Mouse (Mus musculus) stomach, adult 2 months (tissue): ENCODE data around the gene Flt3l. TPM values are rescaled to one million over a fixed set of nuclear protein-coding genes. Genes with fewer than 3 reads are reported as not detected.

ENCODE experiments used
- polyA plus RNA-seq: library from polyadenylated mRNA; depleted of rRNA; stranded (reverse); fragments of >200 nt; gene quantifications from 2 replicates; pipeline ENCODE4 v1.2.3, GENCODE M21; 2012; rRNA removed

Flt3l gene
- 13.0 and 17.0 TPM in 2 replicates for polyA plus RNA-seq

GRCm38 (mm10) chr7:45135993-45136567 lies at the start of gene Flt3l, which contains the start of gene Gm45713:
Gene Flt3l, minus strand, starts transcription at chr7:45136432.
Gene Gm45713, minus strand, starts transcription at chr7:45136231.

DNA sequence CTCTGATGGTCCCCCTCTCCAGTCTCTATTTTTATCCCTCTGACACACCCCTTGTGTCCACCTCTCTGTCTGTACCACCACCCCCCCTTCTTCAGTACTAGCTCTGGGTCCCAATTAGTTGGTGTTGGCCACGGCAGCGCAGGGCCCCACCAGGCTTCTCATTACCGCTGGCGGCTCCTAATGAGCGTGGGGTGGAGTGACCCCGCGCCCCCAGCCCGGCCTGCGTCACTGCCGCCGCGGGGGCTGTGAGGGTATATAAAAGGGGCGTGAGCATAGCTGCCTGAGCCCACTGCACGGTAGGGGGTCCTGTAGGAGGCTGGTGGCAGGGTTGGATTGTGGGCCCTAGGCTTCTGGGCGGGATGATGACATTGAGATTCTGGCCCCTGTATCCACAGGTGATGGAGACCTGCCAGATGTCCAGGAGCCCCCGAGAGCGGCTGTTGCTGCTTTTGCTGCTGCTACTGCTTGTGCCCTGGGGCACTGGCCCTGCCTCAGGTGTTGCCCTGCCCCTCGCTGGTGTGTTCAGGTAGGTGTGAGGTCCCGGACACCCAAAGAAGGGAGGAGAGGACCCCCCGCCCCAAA lies 44.8 kb upstream of the Flt3l start, which contains the start of gene Pth2:
TSS of gene Pth2 (plus strand) at position 100 of the 582 bp plus-strand sequence.

DNA sequence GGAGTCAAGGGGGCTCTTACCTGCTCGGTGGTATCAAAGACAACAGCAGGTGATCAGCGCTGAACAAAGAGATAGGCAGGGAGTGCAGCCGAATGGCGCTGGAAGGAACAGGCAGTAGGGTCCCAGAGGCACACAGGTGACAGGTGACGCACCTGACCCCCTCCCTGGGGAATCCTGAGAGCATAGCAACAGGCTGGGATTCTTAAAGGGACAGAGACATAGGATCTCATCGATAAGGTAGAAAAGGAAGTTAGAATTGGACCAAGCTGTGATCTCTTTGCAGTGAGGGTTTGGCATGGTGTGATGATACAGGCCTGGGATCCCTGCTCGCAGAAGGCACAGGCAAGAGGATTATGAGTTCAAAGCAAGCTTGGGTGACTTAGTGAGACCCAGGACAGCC lies 43.2 kb upstream of the Flt3l start, which contains the start of gene Gfy:
TSS of gene Gfy (minus strand) at position 101 of the 400 bp plus-strand sequence.

DNA sequence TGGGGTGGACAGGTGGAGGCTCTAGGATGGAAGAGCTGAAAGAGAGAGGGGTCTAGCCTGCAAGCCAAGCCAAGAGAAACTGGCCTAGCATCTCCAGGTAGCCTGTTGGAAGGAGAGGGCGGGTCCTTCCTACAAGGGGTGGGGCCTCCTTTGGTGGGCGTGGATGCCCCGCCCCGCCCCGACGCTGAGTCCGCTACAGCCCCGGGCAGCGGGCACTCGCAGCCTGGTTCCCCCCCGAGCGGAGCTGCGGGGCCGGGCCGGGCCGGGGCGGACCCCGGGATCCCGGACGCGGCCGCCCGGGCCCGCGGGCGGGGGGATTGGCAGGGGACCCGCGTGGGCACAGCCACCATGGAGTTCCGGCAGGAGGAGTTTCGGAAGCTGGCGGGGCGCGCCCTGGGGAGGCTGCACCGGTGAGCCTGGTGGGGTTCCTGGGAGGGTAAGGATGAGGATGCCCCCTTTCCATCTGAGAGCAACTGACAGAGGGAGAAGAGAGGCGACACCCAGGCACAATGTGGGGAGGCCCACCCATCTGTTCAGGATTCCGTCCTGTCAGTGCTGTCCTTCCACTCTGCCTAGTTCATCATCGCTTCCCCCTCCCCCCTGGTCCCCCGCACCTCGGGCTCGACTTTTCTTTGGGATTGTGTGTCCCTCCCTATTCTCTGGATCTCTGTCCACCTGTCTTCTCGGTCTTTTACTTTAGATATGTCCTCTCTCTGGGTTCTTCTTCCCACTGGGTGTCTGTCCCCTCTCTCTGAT lies 27.7 kb upstream of the Flt3l start, which contains the start of gene Slc17a7:
TSS of gene Slc17a7 (plus strand) at position 215 of the 756 bp plus-strand sequence.

DNA sequence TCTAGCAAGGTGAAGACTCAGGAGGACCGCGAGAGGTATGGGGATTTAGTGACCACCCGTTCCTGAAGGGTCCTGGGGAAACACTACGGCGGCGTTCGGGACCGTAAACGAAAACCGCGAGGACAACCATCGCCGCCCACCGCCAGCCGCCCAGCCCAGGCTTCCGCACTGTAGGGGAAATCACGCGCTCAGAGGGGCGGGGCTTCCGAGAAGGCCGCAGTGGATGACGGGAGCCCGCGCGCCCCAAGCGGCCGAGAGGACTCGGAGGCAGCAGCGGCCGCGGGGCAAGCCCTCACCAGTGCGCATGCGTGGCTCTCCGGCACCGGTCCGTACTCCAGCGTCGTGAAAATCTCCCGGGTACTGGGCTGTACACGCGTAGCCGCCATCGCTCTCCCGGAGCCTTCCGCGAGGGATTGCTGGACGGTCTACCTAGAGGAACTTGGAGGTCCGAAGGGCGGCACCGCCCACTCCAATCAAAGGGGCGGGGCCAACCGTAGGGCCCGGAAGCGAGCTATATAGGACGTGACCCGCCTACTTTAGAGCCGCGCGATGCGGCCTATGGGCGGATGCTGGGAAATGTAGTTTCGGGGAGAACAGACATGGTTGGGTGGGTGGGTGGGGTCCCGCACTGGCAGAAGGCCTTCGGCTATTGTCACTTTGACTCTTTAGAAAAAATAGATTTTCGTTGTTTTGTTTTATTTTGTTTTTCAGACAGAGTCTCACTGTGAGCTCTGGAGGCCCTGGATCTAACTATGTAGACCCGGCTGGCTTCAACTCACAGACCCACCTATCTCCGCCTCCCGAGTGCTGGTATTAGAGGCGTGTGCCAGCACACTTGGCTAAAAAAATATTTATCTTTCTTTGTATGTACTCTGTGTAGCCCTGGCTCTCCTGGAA lies 18.1 kb upstream of the Flt3l start, which contains the start of the genes Pih1d1 and Aldh16a1:
TSS of gene Pih1d1 (plus strand) at position 208 of the 897 bp plus-strand sequence.
TSS of gene Aldh16a1 (minus strand) at position 489 of the 897 bp plus-strand sequence.

DNA sequence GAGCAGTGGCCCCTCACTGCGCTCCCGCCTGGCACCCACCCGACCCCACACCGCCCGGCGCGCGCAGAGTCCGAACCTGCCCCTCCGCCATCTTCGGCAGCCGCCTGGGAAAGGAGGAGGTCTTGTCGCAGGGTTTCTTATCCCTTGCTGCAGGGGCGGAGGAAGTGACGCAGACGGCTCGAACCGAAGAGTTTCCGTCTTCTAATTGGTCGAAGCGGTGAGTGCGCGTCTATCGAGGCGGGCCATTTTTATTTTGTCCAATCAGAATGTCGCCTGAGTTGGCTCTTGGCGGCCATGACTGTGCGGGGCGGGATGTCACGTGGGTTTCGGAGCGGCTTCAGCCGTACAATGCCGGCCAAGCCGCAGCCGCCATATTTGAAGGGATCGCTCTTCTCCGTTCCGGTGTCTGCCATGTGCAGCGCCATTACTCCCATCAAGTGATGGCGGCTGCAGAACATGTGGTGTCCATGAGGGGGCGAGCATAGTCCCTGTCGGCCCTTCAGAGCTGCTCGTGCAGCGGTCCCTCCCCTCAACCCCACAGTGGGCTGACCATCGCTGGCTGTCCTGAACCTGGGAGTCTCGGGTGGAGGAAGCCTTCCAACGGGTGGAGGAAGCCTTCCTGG lies 7.5 kb downstream of the Flt3l start, which contains the start of gene Rpl13a:
TSS of gene Rpl13a (minus strand) at position 138 of the 623 bp plus-strand sequence.

GRCm38 (mm10) chr7:45124224-45125143 lies 11.7 kb downstream of the Flt3l start, which contains the start of gene Rps11:
Gene Rps11, minus strand, starts transcription at chr7:45124439.

DNA sequence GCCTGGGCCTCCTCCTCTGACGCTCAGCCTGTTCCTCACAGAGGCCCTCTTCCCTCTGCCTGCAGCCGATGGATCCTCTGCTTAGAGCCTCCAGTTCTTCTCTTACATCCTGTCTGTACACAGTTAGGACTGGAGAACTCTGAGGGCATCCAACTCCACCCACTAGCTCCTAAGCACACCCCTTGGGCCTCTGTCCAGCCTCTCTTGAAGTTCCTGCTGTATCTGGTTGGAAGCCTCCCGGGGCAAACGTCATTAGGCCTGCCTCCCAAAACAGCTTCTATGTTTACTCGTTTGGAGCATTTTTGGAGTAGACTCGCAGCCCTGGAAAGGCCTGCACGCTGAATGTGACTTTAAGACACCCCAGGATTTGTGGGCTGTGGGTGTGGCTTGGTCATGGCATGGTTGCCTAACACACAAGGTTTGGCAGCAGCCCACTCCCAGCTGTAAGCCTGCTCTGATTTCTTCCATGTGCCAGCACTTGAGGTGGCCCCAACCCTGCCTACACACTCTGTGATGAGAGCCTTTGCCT lies 32.5 kb downstream of the Flt3l start, which contains the start of gene Fcgrt:
TSS of gene Fcgrt (minus strand) at position 200 of the 529 bp plus-strand sequence.

DNA sequence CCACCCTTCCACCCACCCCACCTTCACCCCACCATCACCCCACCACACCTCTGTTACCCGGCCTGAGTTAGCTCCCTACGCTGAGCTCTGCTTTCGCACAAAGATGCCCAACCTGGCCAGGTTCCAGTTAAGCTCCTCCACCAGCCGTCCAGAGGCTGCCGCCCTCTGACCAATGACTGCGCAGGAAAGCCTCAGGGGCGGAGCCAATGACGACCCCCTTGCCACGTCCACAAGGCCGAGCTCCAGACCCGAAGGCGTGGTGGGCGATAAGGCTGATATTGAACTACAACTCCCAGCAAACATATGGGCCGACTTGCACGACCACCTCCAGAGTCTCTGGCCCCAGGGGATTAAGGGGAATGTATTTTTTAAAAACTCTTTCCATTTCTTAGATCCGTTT lies 44.2 kb downstream of the Flt3l start, which contains the start of gene Rcn3:
TSS of gene Rcn3 (minus strand) at position 174 of the 400 bp plus-strand sequence.

Other genes with a start within 250 kb of the Flt3l start
- gene Med25, start 243.7 kb downstream of the Flt3l start, polyA plus RNA-seq: 129 and 224 TPM in 2 replicates
- 47.7 and 54.0 TPM in 2 replicates for gene Fuz, start 240.4 kb downstream of the Flt3l start, polyA plus RNA-seq
- 46.2 and 50.4 TPM in 2 replicates for gene Ap2a1, start 206.9 kb downstream of the Flt3l start, polyA plus RNA-seq
- gene Tsks, start 193.2 kb downstream of the Flt3l start, polyA plus RNA-seq: not detected in 2 replicates
- 8.3 and 10.7 TPM in 2 replicates for gene Cpt1c, start 161.6 kb downstream of the Flt3l start, polyA plus RNA-seq
- 35.4 and 37.3 TPM in 2 replicates for gene Prmt1, start 149.9 kb downstream of the Flt3l start, polyA plus RNA-seq
- gene Irf3, start 138.8 kb downstream of the Flt3l start, polyA plus RNA-seq: 42.0 and 48.4 TPM in 2 replicates
- 15.0 and 16.7 TPM in 2 replicates for gene Bcl2l12, start 137.7 kb downstream of the Flt3l start, polyA plus RNA-seq
- gene Scaf1, start 120.1 kb downstream of the Flt3l start, polyA plus RNA-seq: 39.9 and 41.0 TPM in 2 replicates
- gene Rras, start 118.5 kb downstream of the Flt3l start, polyA plus RNA-seq: 83.5 and 105 TPM in 2 replicates
- 6.7 and 6.9 TPM in 2 replicates for gene Prr12, start 83.6 kb downstream of the Flt3l start, polyA plus RNA-seq
- 34.9 and 38.4 TPM in 2 replicates for gene Nosip, start 74.0 kb downstream of the Flt3l start, polyA plus RNA-seq
- gene Prrg2, start 73.8 kb downstream of the Flt3l start, polyA plus RNA-seq: 87.1 and 134 TPM in 2 replicates
- gene Rcn3, start 44.2 kb downstream of the Flt3l start, polyA plus RNA-seq: 91.6 and 110 TPM in 2 replicates
- gene Fcgrt, start 32.6 kb downstream of the Flt3l start, polyA plus RNA-seq: 25.6 and 32.7 TPM in 2 replicates
- gene Rps11, start 12.0 kb downstream of the Flt3l start, polyA plus RNA-seq: 64.2 and 69.2 TPM in 2 replicates
- gene Rpl13a, start 7.7 kb downstream of the Flt3l start, polyA plus RNA-seq: 383 and 516 TPM in 2 replicates
- 0.29 TPM in 1 of 2 replicates, not detected in the other for gene Gm45713, start 201 bp downstream of the Flt3l start, polyA plus RNA-seq
- gene Pih1d1, start 17.9 kb upstream of the Flt3l start, polyA plus RNA-seq: 20.8 and 21.0 TPM in 2 replicates
- gene Aldh16a1, start 18.2 kb upstream of the Flt3l start, polyA plus RNA-seq: 28.8 and 40.0 TPM in 2 replicates
- 0.02 TPM in 1 of 2 replicates, not detected in the other for gene Slc17a7, start 27.5 kb upstream of the Flt3l start, polyA plus RNA-seq
- 0.05 TPM in 1 of 2 replicates, not detected in the other for gene Gfy, start 43.1 kb upstream of the Flt3l start, polyA plus RNA-seq
- gene Pth2, start 44.6 kb upstream of the Flt3l start, polyA plus RNA-seq: not detected in 2 replicates
- gene Ccdc155, start 68.5 kb upstream of the Flt3l start, polyA plus RNA-seq: 0.10 TPM in 1 of 2 replicates, not detected in the other
- gene Dkkl1, start 75.7 kb upstream of the Flt3l start, polyA plus RNA-seq: 12.6 and 13.9 TPM in 2 replicates
- gene Tead2, start 79.3 kb upstream of the Flt3l start, polyA plus RNA-seq: 10.2 and 10.8 TPM in 2 replicates
- gene Cd37, start 102.7 kb upstream of the Flt3l start, polyA plus RNA-seq: 6.6 and 13.4 TPM in 2 replicates
- gene Slc6a16, start 104.7 kb upstream of the Flt3l start, polyA plus RNA-seq: 0.04 TPM in 1 of 2 replicates, not detected in the other
- not detected in 2 replicates for gene Slc6a21, start 141.1 kb upstream of the Flt3l start, polyA plus RNA-seq
- 50.9 and 54.1 TPM in 2 replicates for gene Trpm4, start 197.3 kb upstream of the Flt3l start, polyA plus RNA-seq
- gene Hrc, start 198.9 kb upstream of the Flt3l start, polyA plus RNA-seq: 0.43 and 1.2 TPM in 2 replicates
- gene Ppfia3, start 230.6 kb upstream of the Flt3l start, polyA plus RNA-seq: 14.7 and 20.9 TPM in 2 replicates
- gene Lin7b, start 234.2 kb upstream of the Flt3l start, polyA plus RNA-seq: 3.8 and 4.1 TPM in 2 replicates